Mouse (Mus musculus) forebrain, embryonic 15.5 days (tissue): ENCODE results near the gene Chd2. TPM values are rescaled to one million over a fixed set of nuclear protein-coding genes. Genes with fewer than 3 reads are reported as not detected.

Experiments used
- ATAC-seq: fragments of 200-750 bp; cut with Nextera tagmentation; replicated peaks from 2 replicates; pipeline ENCODE4 v1.8.0; 2017; ENCODE audit warnings: mild to moderate bottlenecking, moderate TSS enrichment, moderate library complexity
- H3K27ac ChIP-seq: fragments of 300-500 bp; sonication (generic); replicated peaks from 2 replicates; pipeline ENCODE4 v1.5.1; 2015; ENCODE audit warnings: mild to moderate bottlenecking, inconsistent platforms
- H3K27me3 ChIP-seq: fragments of 300-500 bp; sonication (generic); 2 replicates; pipeline ENCODE4 v1.6.1; 2015; ENCODE audit warnings: inconsistent platforms
- H3K36me3 ChIP-seq: fragments of 300-500 bp; sonication (generic); 2 replicates; pipeline ENCODE4 v1.6.1; 2015; ENCODE audit warnings: mild to moderate bottlenecking, inconsistent platforms
- H3K4me1 ChIP-seq: fragments of 300-500 bp; sonication (generic); 2 replicates; pipeline ENCODE4 v1.6.1; 2015; ENCODE audit warnings: inconsistent platforms
- H3K4me2 ChIP-seq: fragments of 300-500 bp; sonication (generic); replicated peaks from 2 replicates; pipeline ENCODE4 v1.6.1; 2015; ENCODE audit warnings: mild to moderate bottlenecking, inconsistent platforms
- H3K4me3 ChIP-seq: fragments of 300-500 bp; sonication (generic); 2 replicates; pipeline ENCODE4 v1.5.1; 2015; ENCODE audit warnings: mild to moderate bottlenecking, inconsistent platforms
- H3K9ac ChIP-seq: fragments of 300-500 bp; sonication (generic); replicated peaks from 2 replicates; pipeline ENCODE4 v1.6.1; 2015; ENCODE audit warnings: mild to moderate bottlenecking, inconsistent platforms
- H3K9me3 ChIP-seq: fragments of 300-500 bp; sonication (generic); 2 replicates; pipeline ENCODE4 v1.6.1; 2016; ENCODE audit warnings: inconsistent platforms
- WGBS: fragments of 180-500 bp; shearing (Covaris S2); methylation state at CpG from one replicate; pipeline ENCODE4 v1.1.7; 2015; ENCODE audit warnings: mixed read lengths; 5-methylcytosine and 5-hydroxymethylcytosine counted together
- polyA plus RNA-seq: library from polyadenylated mRNA; unstranded; fragments of >200 nt; fragmentation: Nextera tagmentation; extraction: Ambion mirVana; gene quantifications from 2 replicates; pipeline ENCODE4 v1.2.1, GENCODE M21; 2015

Chd2 gene
- polyA plus RNA-seq, 1 experiment from 2014 or later, result 67.1 TPM

DNA sequence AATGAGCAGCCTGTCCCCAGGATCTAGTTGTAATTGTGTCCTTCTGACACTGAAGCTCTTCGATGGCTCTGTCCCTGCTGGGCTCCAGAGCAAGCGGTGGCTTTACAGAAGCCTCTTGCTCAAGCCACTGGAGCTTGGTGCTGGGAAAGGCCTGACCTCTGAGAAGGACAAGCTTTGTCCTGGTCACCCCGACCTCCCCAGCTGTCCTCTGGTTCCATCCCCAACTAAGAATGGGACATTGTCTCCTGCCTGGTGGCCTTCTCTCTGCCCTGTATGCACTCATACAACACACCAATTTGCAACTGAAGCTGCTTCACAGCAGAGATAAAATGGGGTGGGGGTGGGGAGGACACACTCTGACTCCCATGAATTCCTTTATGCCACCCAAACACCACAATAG, 117.4 kb downstream of the Chd2 start:
- no peak overlapping the region for H3K4me3 ChIP-seq
- H3K27ac ChIP-seq, result peak overlapping the region; percentile 32; the same call in 1 of the 2 replicates
- H3K4me1 ChIP-seq, result peaks cover 34% of the 10 kb centered on the region
- H3K27me3 ChIP-seq, result no peaks in the 10 kb centered on the region
- ATAC-seq, result no peak
- no peak overlapping the region for H3K4me2 ChIP-seq
- H3K36me3 ChIP-seq, result peaks cover 26% of the 10 kb centered on the region
- H3K9me3 ChIP-seq, result no peaks in the 10 kb centered on the region
- H3K9ac ChIP-seq, result no peak overlapping the region
- 34% methylated on average over 3 of the region's 3 CpGs for WGBS

DNA sequence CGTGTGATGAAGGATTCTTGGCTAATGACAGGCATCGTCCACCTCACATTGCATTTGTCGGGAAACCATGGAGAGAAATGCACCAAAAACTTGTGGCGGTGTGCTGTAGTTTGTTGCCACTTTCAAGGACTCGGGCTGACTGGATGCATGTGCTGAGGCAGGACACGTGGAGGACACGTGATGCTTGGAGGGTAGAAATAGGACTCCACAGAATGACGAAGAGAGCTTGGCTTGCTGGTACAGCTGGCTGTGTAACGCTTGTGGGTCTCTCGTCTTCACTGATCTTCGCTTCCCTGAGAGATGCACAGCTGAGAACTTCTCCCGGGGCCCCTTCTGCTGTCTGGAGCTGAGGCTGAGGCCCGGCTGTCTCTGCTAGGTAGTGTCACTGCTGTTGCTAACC, 118.4 kb downstream of the Chd2 start:
- Histone ChIP-seq H3K36me3 (peaks cover 20% of the 10 kb centered on the region), H3K27ac (0 out of 2 replicates have a peak overlapping the region, but pooled peaks have one; percentile 8), H3K4me1 (peaks cover 38% of the 10 kb centered on the region), H3K9ac (no peak overlapping the region), H3K4me3 (no peak overlapping the region), H3K27me3 (no peaks in the 10 kb centered on the region), H3K9me3 (no peaks in the 10 kb centered on the region), H3K4me2 (no peak overlapping the region)
- 74% methylated on average over 13 of the region's 13 CpGs for WGBS
- no peak for ATAC-seq

DNA sequence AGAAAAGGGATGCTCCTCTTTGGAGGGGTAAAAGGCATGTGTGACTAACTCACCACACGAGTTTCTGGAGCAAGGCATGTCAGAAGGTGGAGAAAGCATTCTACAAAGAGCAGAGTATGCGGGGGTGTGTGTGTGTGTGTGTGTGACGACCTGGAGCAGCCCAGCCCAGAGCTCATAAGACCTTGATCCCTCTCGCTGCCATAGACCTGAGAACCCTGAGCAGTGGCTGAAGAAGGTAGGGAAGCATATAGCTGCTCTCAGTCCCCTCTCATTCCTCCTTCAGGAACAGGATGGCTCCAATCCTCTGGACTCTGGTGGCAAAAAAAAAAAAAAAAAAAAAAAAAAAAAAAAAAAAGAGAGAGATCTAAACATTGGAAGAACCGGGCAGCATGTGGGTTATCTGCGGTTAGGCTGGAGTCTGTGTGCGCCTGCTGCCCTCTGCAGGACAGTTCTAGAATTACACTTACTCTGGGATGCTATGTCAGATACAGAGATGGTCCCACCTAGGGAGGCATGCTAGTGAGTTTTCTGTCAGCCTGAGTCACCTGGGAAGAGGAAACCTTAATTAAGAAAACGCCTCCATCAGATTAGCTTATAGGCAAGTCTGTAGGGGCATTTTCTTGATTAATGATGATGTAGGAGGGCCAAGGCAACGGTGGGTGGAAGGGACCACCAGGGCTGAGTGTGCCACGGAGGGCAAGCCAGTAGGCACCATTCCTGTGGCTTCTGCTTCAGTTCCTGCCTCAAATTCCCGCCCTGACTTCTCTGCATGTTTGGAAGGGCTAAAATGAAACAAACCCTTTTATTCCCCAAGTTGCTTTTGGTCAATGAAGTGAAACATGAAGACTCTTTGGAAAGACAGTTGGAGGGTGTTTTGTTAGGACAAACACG, 119.2 kb downstream of the Chd2 start:
- H3K27ac ChIP-seq, result peak overlapping the region; percentile 52; the same call in 1 of the 2 replicates
- H3K4me3 ChIP-seq, result no peak overlapping the region
- no peaks in the 10 kb centered on the region for H3K9me3 ChIP-seq
- peak; percentile 51 for ATAC-seq
- no peak overlapping the region for H3K9ac ChIP-seq
- 26% methylated on average over 12 of the region's 12 CpGs for WGBS
- H3K27me3 ChIP-seq, result no peaks in the 10 kb centered on the region
- no peak overlapping the region for H3K4me2 ChIP-seq
- H3K4me1 ChIP-seq, result peaks cover 45% of the 10 kb centered on the region
- H3K36me3 ChIP-seq, result peaks cover 16% of the 10 kb centered on the region

GRCm38 (mm10) chr7:73421278-73422015, 120.2 kb downstream of the Chd2 start:
- H3K36me3 ChIP-seq, result peaks cover 7% of the 10 kb centered on the region; the same call in 1 of the 2 replicates

GRCm38 (mm10) chr7:73420827-73421226, 120.8 kb downstream of the Chd2 start:
- H3K4me3 ChIP-seq, result no peak overlapping the region
- peaks cover 46% of the 10 kb centered on the region for H3K4me1 ChIP-seq
- H3K9ac ChIP-seq, result no peak overlapping the region
- H3K4me2 ChIP-seq, result no peak overlapping the region
- no peaks in the 10 kb centered on the region for H3K9me3 ChIP-seq
- H3K36me3 ChIP-seq, result peaks cover 7% of the 10 kb centered on the region; the same call in 1 of the 2 replicates
- WGBS, result 36% methylated on average over 5 of the region's 5 CpGs
- ATAC-seq, result no peak
- H3K27me3 ChIP-seq, result no peaks in the 10 kb centered on the region
- H3K27ac ChIP-seq, result peak overlapping the region; percentile 58; the same call in 1 of the 2 replicates

More at GRCm38 (mm10) chr7:73421278-73422015, 120.2 kb downstream of the Chd2 start:
- peak; percentile 46 for ATAC-seq
- no peak overlapping the region for H3K4me2 ChIP-seq
- peak overlapping the region; percentile 52; the same call in 1 of the 2 replicates for H3K27ac ChIP-seq
- no peaks in the 10 kb centered on the region for H3K9me3 ChIP-seq
- WGBS, result 34% methylated on average over 9 of the region's 9 CpGs
- H3K9ac ChIP-seq, result no peak overlapping the region
- no peak overlapping the region for H3K4me3 ChIP-seq
- H3K4me1 ChIP-seq, result peaks cover 46% of the 10 kb centered on the region
- H3K27me3 ChIP-seq, result no peaks in the 10 kb centered on the region

DNA sequence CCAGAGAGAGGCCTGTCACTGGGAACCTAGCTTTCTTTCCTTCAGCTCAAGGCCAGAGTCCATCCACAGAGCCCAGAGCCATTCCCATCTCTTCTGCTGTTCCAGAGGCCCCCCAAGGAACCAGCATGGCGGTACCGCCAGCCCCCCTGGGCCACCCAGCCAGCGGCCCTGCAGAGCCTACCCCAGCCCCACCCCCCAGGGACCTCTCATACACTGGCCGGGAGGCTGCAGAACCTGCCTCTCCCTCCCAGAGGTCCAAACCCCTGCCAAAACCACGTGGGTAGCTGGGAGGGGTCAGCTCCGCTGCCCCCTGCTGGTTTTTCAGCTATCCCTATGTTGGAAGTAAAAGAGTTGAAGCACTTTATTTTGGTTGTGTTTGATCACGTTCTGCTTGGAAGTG, 122.3 kb downstream of the Chd2 start:
- Histone ChIP-seq H3K36me3 (peaks cover 7% of the 10 kb centered on the region; the same call in 1 of the 2 replicates), H3K4me2 (no peak overlapping the region), H3K4me1 (peaks cover 40% of the 10 kb centered on the region), H3K9me3 (no peaks in the 10 kb centered on the region), H3K4me3 (no peak overlapping the region), H3K27ac (0 out of 2 replicates have a peak overlapping the region, but pooled peaks have one; percentile 9), H3K27me3 (no peaks in the 10 kb centered on the region), H3K9ac (no peak overlapping the region)
- ATAC-seq, result no peak
- 35% methylated on average over 7 of the region's 7 CpGs for WGBS

- H3K27ac ChIP-seq, result no peak overlapping the region
- ATAC-seq, result no peak
- peaks cover 40% of the 10 kb centered on the region for H3K4me1 ChIP-seq
- peaks cover 12% of the 10 kb centered on the region for H3K36me3 ChIP-seq
- H3K27me3 ChIP-seq, result no peaks in the 10 kb centered on the region
- H3K4me2 ChIP-seq, result no peak overlapping the region
- H3K9ac ChIP-seq, result no peak overlapping the region
- H3K9me3 ChIP-seq, result no peaks in the 10 kb centered on the region
- no peak overlapping the region for H3K4me3 ChIP-seq
- 66% methylated on average over 14 of the region's 14 CpGs for WGBS
Measured at GRCm38 (mm10) chr7:73414192-73414591, 127.4 kb downstream of the Chd2 start.

DNA sequence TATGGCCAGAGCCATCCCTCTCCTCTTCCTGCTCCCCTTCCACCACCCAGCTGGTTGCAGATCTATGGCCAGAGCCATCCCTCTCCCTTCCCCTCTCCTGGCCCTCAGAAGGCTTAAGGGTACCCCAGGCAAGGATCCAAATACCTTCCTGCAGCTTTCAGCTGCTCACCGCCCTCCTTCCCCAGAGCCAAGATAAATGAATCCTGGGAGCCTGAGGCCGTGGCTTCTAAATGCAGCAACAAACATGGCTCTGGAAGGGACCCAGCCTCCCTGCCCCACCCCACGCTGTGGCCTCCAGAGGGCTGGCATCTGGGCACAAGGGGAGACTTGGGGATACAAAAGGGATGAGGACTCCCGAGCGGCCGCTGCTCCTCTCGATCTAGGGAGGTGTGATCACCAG, 129.2 kb downstream of the Chd2 start:
- Histone ChIP-seq H3K9ac (no peak overlapping the region), H3K4me2 (no peak overlapping the region), H3K27me3 (no peaks in the 10 kb centered on the region), H3K9me3 (no peaks in the 10 kb centered on the region), H3K27ac (no peak overlapping the region), H3K4me3 (no peak overlapping the region), H3K36me3 (peaks cover 5% of the 10 kb centered on the region), H3K4me1 (peaks cover 29% of the 10 kb centered on the region)
- no peak for ATAC-seq
- 46% methylated on average over 7 of the region's 7 CpGs for WGBS

GRCm38 (mm10) chr7:73411986-73412385, 129.6 kb downstream of the Chd2 start:
- Histone ChIP-seq H3K4me1 (peaks cover 27% of the 10 kb centered on the region), H3K9me3 (no peaks in the 10 kb centered on the region), H3K4me3 (no peak overlapping the region), H3K27me3 (no peaks in the 10 kb centered on the region), H3K36me3 (peaks cover 5% of the 10 kb centered on the region), H3K9ac (no peak overlapping the region), H3K27ac (no peak overlapping the region), H3K4me2 (no peak overlapping the region)
- ATAC-seq, result peak; percentile 29; the same call in 1 of the 2 replicates
- WGBS, result 87% methylated on average over 4 of the region's 4 CpGs

- Histone ChIP-seq H3K4me1 (peaks cover 27% of the 10 kb centered on the region), H3K36me3 (peaks cover 5% of the 10 kb centered on the region), H3K4me3 (no peak overlapping the region), H3K4me2 (no peak overlapping the region), H3K9ac (no peak overlapping the region), H3K27ac (no peak overlapping the region), H3K9me3 (no peaks in the 10 kb centered on the region), H3K27me3 (no peaks in the 10 kb centered on the region)
- ATAC-seq, result no peak
- whole genome bisulfite sequencing, result 57% methylated on average over 7 of the region's 7 CpGs
Measured at GRCm38 (mm10) chr7:73411523-73411922, 130.1 kb downstream of the Chd2 start.

GRCm38 (mm10) chr7:73405550-73405949, 136.1 kb downstream of the Chd2 start:
- Histone ChIP-seq H3K9ac (no peak overlapping the region), H3K4me1 (peaks cover 20% of the 10 kb centered on the region), H3K36me3 (peaks cover 13% of the 10 kb centered on the region), H3K27me3 (no peaks in the 10 kb centered on the region), H3K9me3 (no peaks in the 10 kb centered on the region), H3K4me2 (no peak overlapping the region), H3K27ac (no peak overlapping the region), H3K4me3 (no peak overlapping the region)
- WGBS, result 92% methylated on average over 11 of the region's 11 CpGs
- ATAC-seq, result no peak

DNA sequence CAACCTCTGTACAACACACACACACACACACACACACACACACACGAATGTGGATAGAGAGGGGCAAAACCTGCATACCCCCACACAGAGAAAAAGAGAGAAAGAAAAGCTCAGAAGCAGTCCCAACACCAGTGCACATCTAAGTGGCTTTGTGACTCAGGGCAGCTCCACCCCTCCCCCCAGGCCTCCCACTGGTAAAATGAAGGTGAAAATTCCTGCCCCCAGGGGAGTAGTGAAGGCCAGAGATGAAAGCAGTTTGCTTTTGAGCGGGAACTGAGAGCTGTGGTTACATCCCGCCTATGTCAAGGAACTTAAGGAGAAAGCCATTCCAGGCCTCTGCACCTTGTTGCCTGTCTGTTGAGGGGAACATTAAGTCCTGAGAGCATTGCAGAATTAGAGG, 138.1 kb downstream of the Chd2 start:
- no peak overlapping the region for H3K9ac ChIP-seq
- H3K9me3 ChIP-seq, result no peaks in the 10 kb centered on the region
- H3K4me3 ChIP-seq, result no peak overlapping the region
- ATAC-seq, result no peak
- WGBS, result 54% methylated on average over 3 of the region's 3 CpGs
- peaks cover 7% of the 10 kb centered on the region for H3K36me3 ChIP-seq
- peaks cover 40% of the 10 kb centered on the region for H3K4me1 ChIP-seq
- H3K27ac ChIP-seq, result no peak overlapping the region
- H3K27me3 ChIP-seq, result no peaks in the 10 kb centered on the region
- H3K4me2 ChIP-seq, result no peak overlapping the region
